ENCODE assay signal across 15 mouse cellular contexts in genomic region chr5:131233828-131234227, GRCm38 (mm10).
DNase-seq lines count a peak whose midpoint lies in the region; ATAC-seq lines count a peak whose summit lies in the region.
"Had no signal": no experiment of that assay in that cellular context is flagged by ENCODE, and none has a peak within 500 bp of the region (broad histone marks: within the 10 kb centered on the region; RNA-seq: fewer than 3 reads in every experiment).

No protein-coding gene starts in this region.

- no peak overlapping the region for H3K4me3 ChIP-seq in heart, embryonic 12.5 days
- H3K4me3 ChIP-seq: erythroblast, embryonic 14.5 days; neural tube, embryonic 12.5 days had no signal

- ATAC-seq in heart, embryonic 12.5 days (ENCODE audit: insufficient number of reproducible peaks, low FRiP score): no peak
- no peak for ATAC-seq in erythroblast, adult 5-6 weeks (replicated peaks; ENCODE audit: low FRiP score, poor library complexity, severe bottlenecking)
- ATAC-seq: hindbrain, postnatal 0 days had no signal

- WGBS in heart, embryonic 12.5 days: 84% methylated on average over 8 of the region's 8 CpGs

- DNase-seq in heart, adult 18-20 months: peak; percentile 48 to 55
- peak; percentile 57 for DNase-seq in Muller cell, postnatal 12 days (ENCODE audit: inconsistent ontology term)
- DNase-seq in gastrocnemius, adult 8-10 months (ENCODE audit: low spot score in 2 of 2): peak; percentile 52 to 68
- DNase-seq in heart, postnatal 36 days: peak; percentile 28 to 46
- no peak for DNase-seq in left cerebral cortex, adult 18-20 months (ENCODE audit: low spot score in 2 of 2)
- DNase-seq: cerebellum, adult 2 months; embryo, embryonic 11 days had no signal

- H3K27ac ChIP-seq in heart, embryonic 12.5 days (ENCODE audit: poor library complexity, severe bottlenecking): no peak overlapping the region
- H3K27ac ChIP-seq: hindbrain, postnatal 0 days; liver, embryonic 14.5 days; neural tube, embryonic 12.5 days; stomach, postnatal 0 days had no signal

- no peaks in the 10 kb centered on the region for H3K36me3 ChIP-seq in heart, embryonic 12.5 days
- H3K36me3 ChIP-seq: G1E; neural tube, embryonic 12.5 days had no signal

- no peaks in the 10 kb centered on the region for H3K27me3 ChIP-seq in heart, embryonic 12.5 days (replicated peaks)
- H3K27me3 ChIP-seq: neural tube, embryonic 12.5 days had no signal

- H3K4me2 ChIP-seq in heart, embryonic 12.5 days: no peak overlapping the region
- H3K4me2 ChIP-seq: neural tube, embryonic 12.5 days had no signal

- H3K4me1 ChIP-seq in heart, embryonic 12.5 days (replicated peaks): peaks cover 16% of the 10 kb centered on the region
- H3K4me1 ChIP-seq: neural tube, embryonic 12.5 days had no signal

- intact Hi-C loops in heart, postnatal 36 days (cut with DNase I): loop anchor here (5.0 kb wide), 1 partner anchor 73 kb away; the partner anchor contains the start of gene Galnt17

- no peaks in the 10 kb centered on the region for H3K9me3 ChIP-seq in heart, embryonic 12.5 days (replicated peaks)
- H3K9me3 ChIP-seq: neural tube, embryonic 12.5 days had no signal

- H3K9ac ChIP-seq in heart, embryonic 12.5 days: no peak overlapping the region
- H3K9ac ChIP-seq: liver, embryonic 14.5 days; neural tube, embryonic 12.5 days had no signal

Comparison
In these comparisons a context has a peak if more than half of its experiments do, and no peak if none do; other contexts are left out.
1. DNase-seq: peak in heart, adult 18-20 months (2 of 2), Muller cell, postnatal 12 days (single experiment), gastrocnemius, adult 8-10 months (2 of 2) and heart, postnatal 36 days (2 of 2); none in left cerebral cortex, adult 18-20 months (0 of 2).